Mouse (Mus musculus) c-Kit-positive CD71-negative TER-119-negative erythroid progenitor cells, embryonic 14.5 days (primary cell): ENCODE data around the gene Hist1h2ad.
"Not testable (repeated sequence)": the region's sequence is repeated elsewhere in the genome, so short reads cannot be mapped to it uniquely, and the experiment has no call there.

Experiments
- DNase-seq: peaks from one replicate; pipeline ENCODE4 v3.0.0-alpha.2; 2013; ENCODE audit warnings: low read depth

The Hist1h2ad gene

DNA sequence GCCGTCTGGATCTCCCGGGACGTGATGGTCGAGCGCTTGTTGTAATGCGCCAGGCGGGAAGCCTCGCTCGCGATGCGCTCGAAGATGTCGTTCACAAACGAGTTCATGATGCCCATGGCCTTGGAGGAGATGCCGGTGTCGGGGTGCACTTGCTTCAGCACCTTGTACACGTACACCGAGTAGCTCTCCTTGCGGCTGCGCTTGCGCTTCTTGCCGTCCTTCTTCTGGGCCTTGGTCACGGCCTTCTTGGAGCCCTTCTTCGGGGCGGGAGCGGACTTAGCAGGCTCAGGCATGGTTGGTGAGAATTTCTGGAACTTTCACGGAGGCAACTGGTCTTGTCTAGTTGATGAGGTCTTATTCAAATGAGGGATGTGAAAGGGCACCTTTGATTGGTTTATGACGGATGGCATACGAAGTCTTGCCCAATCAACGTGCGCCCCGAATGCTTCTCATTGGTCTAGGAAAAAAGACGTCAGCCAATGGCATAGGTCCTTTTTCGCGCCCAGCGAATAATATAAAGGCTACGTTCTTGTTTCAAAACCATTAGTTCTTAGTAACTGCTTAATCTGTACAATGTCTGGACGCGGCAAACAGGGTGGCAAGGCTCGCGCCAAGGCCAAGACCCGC is at the start of gene Hist1h2ad, which contains the start of gene Hist1h2bf:
Hist1h2ad (plus strand) TSS at position 484 of the 627 bp plus-strand sequence.
Hist1h2bf (minus strand) TSS at position 299 of the 627 bp plus-strand sequence.
- DNase-seq: peak; percentile 95

DNA sequence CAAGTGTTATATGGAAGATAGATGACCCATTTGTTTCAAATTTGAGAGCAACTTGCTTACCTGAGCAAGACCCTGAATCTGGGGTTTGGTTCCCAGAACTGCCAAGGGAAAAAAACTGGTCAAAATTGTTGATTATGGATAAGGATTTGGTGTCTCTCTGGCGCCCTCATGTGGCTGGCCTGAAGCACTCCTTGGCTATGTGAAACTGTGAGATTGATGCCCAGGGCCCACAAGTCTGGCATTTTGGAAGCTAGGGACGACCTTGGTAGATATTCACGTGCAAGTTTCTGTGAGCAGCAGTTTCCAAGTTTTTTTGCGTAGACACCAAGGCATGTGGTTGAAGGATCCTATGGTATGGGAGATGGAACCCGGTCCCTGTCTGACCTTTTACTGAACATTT is 49.5 kb upstream of the Hist1h2ad start:
- DNase-seq: peak; percentile 80

DNA sequence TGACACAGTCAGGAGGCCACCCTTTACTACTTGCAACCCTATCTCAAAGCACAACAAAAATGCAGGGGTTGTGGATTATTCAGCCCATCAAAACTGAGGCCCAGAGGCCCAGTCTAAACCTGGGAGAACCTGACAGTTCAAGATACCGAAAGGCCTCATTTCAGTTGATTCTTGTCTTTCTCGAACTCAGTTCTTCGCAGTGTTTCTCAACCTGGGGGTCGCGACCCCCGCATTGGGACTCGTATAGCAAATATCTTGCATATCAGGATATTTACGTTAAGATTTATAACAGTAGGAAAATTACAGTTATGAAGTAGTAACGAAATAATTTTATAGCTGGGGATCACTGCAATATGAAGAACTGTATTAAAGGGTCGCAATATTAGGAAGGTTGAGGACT is 48.3 kb upstream of the Hist1h2ad start:
- no peak for DNase-seq

DNA sequence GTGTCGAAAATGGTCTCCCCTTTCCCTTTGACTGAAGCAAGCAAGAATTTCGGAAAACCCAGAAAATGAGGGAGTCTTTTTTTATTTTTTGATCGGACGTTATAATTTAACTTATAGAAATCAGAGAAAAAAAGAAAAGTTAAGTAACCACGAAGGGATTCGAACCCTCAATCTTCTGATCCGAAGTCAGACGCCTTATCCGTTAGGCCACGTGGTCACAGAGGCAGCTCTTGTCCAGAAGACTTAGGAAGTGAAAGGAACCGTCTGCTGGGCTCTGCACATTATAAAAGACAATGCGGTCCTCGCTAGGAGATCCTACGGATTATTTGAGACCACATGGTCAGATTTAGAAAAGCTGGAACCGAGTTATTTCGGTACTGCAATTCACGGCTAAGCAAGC is 47.9 kb upstream of the Hist1h2ad start:
- peak; percentile 87 for DNase-seq

DNA sequence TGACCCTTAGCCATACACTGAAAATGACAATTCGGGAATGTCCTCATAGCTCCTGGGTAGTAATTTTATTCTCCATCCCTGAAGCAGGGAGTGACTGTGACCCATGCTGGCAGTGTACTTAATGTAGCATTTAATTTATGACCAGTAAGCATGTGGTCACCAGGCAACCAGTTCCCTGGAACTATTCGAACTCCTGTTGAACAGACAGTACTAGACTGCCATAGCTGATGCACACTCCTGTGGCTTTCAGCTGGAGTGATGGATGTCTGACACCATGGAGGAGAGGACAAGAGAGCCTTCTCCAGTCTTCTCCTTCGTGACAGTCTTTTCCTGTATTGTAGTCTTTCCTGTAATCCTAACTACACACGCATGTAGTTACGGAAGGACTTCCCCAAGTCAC is 45.2 kb upstream of the Hist1h2ad start:
- DNase-seq: no peak

DNA sequence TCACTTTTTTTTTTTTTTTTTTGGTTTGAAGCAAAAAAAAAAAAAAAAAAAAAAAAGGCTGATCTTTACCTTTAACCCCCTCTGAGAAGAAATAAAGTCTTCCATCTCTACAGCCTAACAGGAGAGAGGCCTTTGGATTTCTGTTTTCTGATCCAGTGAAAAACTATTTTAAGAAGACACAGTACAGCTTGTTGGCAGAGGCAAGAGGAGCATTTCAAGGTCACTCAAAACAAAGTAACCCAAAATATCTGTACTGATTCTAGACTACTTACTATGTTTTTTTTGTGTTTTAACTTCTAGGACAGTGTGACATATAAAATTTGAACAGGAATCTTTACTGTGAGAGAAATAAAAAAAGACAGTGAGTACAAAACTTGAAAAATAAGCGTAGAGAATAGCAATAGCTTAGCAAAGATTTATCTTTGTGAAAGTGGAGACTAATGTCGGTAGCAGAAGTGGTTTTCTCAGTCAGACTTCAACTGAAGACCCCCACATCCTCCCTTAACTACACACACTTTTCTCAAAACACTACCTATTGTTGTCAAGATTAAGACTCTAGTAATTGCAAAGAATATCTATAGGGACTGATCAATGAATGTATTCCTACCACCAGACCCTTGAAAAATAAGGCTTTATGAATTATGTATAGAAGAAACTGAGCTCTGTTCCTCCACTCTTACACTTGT is 44.6 kb upstream of the Hist1h2ad start:
- no peak for DNase-seq

DNA sequence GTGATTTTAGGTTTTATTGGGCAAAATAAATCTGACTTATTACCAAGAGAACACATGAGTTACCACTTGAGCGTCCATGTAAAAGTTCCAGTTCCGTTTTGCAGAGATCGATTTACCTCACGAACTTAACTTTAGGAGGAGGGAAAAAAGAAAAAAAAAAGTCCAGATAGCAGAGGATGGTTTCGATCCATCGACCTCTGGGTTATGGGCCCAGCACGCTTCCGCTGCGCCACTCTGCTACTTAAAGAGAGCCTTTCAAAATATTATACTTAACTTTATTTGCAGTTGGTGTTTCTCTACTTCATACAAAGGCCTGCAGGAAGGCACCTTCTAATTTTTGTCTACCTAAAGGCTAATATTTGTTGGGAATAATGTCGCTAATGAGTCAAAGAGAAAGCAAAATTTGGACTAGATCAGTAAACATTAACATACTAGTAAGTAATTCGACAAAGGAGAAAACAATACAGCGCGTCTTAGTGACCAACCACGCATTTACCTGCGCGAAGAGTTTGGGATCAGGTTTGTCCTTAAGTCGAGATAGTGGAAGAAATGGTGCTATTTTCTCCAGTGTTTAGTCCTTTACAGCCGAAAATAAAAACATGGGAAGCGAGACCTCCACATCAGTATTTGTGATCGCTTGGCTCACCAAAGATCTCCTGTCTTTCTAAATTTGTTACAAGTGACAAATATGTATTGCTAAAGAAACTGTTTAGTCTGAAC is 43.8 kb upstream of the Hist1h2ad start:
- DNase-seq: no peak

DNA sequence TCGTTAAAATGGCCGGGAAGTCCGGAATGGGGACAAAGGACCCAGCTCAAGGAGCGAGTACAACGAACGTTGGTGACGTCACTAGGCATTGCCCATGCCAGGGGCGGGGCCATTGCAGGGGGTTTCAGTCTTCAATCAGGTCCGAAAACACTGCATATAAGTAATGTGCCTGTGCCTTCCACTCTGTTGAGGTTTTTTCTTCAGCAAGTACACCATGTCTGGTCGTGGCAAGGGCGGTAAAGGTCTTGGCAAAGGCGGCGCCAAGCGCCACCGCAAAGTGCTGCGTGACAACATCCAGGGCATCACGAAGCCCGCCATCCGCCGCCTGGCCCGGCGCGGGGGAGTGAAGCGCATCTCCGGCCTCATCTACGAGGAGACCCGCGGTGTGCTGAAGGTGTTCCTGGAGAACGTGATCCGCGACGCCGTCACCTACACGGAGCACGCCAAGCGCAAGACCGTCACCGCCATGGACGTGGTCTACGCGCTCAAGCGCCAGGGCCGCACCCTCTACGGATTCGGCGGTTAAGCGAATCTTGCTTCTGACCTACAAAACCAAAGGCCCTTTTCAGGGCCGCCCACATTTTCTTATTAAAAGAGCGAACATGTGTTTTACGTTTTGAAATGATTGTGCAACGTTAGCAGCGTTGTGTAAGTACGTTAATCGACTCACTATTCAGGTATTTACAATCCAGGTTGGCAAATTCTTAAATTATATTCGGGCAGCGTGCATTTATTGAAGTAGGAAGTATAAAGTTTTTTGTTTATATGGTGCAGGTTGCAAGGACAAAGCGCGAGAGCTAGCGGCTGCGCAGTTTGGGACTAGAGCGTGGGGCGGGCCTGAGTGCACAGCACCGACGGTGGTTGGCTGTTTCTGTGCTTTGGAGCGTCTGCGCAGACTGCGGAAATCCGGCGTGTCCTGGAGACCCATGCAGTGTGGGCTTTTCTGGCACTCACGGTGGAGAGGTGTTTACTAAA is 43.0 kb upstream of the Hist1h2ad start, which contains the start of gene Hist1h4h:
Hist1h4h (plus strand) TSS at position 150 of the 975 bp plus-strand sequence.
- peak; percentile 95 for DNase-seq

DNA sequence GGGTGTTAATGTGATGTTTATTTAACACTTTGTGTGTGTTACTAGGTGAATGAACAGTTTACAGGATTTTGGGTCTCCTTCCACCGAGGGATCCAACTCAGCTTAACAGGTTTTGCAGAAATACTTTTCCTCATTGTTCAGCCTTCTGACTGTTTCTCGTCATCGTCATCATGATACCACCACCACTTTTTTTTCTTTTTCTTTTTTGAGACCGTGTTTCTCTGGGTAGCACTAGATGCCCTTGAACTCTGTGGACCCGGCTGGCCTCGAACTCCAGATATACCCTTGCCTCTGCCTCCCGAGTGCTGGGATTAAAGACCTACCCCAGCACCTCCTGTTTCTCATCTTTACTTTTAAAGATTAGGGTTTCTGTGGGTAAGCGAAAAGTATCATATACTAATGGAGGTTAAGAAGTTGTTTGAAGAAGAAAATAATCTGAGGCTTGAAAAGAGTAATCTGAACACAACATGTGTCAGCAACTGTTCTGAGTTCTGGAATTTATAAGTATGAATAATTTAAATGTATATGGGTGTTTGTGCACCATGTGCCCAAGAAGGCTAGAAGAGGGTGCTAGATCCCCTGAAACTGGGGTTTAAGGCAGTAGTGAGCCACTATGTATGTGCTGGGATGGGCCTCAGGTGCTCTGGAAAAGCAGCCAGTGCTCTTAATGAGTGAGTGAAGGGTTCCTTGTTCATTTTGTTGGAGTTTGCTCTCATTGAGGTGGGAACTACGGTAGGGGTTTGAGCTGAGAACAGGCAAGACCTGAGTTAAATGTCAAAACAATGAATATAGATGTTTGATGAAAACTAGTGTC is 41.7 kb upstream of the Hist1h2ad start:
- no peak for DNase-seq

DNA sequence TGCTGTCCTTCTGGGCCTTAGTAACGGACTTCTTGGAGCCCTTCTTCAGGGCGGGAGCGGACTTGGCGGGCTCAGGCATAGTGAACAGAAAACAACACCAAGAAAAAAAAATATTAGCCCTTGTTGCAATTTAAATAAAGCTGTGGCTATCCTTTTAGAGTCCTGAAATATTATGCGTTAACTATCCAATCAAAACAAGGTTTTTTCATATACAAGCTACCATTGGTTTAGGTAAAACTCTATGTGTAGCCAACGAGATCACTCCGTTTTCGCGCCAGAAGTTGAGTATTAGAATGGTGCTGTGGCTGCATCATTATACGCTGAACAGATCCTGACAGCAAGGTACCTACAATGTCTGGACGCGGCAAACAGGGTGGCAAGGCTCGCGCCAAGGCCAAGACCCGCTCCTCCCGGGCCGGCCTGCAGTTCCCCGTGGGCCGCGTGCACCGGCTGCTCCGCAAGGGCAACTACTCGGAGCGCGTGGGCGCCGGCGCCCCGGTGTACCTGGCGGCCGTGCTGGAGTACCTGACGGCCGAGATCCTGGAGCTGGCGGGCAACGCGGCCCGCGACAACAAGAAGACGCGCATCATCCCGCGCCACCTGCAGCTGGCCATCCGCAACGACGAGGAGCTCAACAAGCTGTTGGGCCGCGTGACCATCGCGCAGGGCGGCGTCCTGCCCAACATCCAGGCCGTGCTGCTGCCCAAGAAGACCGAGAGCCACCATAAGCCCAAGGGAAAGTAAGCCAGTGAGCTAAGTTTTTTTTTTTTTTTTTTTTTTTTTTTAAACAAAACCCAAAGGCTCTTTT is 40.4 kb upstream of the Hist1h2ad start, which contains the start of gene Hist1h2af:
Hist1h2af (plus strand) TSS at position 347 of the 808 bp plus-strand sequence.
- not testable (repeated sequence) for DNase-seq

DNA sequence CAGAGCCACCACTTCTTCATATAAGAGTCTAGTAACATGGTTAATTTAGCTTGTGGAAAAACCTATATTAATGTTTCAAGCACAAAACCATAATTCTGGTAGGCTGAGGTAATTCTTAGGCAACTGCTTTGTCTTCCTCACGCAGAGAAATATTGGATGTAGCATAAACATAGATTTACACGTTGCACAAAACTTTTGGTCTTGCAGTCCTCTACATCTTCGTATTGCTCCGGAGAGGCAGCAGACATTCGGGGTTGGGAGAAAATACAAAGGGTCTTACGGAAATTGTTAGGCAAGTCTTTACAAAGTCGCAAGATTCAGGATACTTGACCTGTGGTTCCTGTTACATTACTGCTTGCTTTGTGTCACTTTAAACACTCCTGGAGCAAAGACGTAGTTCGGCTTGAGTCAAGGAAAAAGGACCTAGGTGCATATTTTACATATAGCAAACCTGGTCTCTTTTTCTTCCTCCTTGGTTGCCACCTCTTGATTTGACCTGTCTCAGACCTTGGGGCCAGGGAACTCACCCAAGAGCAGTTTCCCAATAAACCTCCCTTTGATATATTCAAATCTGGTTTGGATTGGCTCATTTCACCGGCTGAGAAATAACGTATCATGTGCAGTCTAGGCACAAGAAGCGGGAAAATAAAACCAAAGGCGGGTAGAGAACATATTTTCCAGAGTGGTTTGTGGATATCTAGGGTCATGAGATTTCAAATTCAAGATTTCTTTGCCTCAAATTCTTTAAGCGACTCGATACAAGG is 39.6 kb upstream of the Hist1h2ad start:
- DNase-seq: no peak

DNA sequence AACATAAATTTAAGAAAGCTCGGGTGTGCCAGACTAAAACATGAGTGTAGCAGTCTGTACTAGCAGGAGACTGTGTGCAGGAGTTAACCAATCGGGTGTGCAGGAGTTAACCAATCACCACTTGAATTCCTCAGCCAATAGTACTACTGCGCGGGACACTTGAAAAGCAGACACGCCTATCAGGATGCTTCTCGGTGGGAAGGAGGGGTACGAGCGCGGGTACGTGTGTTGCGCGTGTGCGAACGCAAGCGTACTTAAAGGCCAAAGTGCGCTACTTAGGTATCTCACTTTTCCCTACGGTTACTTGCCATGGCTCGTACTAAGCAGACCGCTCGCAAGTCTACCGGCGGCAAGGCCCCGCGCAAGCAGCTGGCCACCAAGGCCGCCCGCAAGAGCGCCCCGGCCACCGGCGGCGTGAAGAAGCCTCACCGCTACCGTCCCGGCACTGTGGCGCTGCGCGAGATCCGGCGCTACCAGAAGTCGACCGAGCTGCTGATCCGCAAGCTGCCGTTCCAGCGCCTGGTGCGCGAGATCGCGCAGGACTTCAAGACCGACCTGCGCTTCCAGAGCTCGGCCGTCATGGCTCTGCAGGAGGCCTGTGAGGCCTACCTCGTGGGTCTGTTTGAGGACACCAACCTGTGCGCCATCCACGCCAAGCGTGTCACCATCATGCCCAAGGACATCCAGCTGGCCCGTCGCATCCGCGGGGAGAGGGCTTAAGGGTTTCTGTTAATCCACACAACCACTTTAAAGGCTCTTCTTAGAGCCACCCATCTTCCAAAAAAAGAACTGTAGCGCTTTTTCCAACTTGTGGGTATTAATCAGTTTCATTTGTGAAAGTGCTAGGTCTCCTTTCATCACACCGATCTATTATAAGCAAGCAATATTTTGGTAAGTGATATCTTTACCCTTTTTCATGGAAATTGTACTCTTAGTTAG is 38.8 kb upstream of the Hist1h2ad start, which contains the start of gene Hist1h3g:
Hist1h3g (plus strand) TSS at position 286 of the 939 bp plus-strand sequence.
- DNase-seq: peak; percentile 90

DNA sequence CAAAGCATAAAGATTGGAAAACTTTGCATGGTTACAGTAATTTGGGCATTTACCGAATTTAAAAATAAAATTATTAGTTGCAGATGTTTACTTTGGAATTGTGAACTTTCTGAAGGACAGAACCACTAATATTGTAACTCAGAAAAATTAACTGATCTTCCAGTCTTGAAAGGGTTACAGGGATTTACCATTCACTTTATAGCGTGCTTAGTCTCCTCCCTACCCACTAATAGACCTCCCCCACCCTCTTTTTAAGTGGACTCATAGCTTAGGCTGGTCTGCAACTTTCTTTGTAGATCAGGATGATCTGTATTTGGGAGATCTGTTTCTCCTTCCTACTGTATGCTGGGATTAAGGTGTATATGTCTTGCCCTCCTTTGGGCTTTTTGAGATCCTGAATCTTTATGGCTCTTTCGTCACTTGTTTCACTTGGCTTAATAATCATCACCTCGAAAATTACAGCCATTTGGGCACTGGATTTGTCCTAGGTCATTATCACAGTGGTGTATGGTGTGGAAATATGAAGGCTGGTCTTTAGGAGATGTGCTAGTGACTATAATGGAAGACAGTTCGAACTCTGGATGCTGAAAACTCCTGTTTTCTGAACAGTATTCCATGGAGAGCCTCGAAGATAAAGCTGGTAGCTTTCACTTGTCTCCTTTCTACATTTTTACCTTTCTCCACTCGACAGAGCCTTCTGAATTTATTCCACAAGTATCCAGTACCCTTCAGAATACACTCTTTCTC is 37.9 kb upstream of the Hist1h2ad start:
- DNase-seq: no peak

DNA sequence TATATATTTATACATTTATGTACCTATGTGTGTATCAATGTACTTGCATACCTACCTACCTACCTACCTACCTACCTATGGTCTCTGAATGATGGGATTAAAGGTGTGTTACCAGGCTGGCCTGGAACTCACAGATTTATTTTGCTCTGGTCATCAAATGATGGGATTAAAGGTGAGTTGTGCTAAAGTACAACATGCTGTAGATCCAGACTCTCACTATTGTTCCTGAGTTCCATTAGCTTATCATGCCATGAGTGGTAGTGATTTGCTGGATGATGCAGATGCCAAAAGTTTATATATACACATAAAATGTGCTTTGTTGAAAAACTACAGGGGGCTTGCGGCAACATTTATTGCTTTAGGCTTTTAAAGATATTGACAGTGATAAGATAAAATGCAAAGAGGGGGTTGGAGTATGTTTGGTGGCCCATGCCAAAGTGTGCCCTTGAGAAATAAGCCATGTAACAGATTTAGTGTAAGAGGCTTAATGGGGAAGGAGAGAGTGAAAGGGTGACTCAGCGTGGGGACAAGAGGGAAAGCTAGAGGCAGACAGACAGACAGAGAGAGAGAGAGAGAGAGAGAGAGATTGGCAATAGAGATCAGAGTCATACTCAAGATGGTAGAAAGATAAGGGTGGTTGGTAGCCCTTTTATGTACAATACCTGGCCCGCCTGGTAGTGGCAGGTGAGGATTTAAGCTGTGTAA is 37.0 kb upstream of the Hist1h2ad start:
- DNase-seq: no peak

DNA sequence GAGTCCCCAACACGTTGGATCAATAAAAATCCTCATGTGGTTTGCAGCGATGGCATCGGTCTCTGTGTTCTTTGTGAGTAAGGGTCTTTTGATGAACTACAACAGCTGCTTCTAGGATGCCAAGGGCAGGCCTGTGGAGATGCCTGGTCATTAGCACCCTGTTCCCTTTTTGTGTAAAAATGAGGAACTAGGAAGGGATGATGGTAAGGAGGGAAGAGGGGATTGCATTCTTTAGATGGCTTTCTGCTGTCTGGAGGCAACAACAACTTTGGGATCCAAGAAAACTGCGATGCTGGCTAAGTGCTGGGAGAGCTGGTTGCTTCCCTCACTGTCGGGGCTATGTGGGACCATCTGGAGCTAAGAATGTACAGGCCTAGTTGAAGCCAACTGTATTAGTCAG is 35.9 kb upstream of the Hist1h2ad start:
- no peak for DNase-seq

DNA sequence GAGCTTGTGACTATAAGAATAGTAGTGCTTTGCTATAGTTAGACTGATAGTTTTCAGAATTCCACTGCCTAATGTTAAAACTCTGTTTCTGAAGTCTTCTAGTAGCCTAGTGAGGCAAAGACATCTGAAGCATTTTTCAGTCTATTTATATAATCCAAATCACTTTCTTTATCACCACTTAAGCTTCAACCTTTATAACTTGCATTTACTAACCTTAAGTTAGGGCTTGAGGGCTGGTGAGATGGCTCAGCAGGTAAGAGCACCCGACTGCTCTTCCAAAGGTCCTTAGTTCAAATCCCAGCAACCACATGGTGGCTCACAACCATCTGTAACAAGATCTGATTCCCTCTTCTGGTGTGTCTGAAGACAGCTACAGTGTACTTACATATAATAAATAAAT is 34.4 kb upstream of the Hist1h2ad start:
- not testable (repeated sequence) for DNase-seq
